Mouse (Mus musculus) 3T3-L1 (cell line): ENCODE data around the gene Syngap1.
"Not testable (repeated sequence)": the region's sequence is repeated elsewhere in the genome, so short reads cannot be mapped to it uniquely, and the experiment has no call there.

Source experiments
- DNase-seq: peaks from one replicate; pipeline ENCODE4 v3.0.0-alpha.2; 2015; ENCODE audit warnings: low read depth, low spot score

Gene Syngap1

DNA sequence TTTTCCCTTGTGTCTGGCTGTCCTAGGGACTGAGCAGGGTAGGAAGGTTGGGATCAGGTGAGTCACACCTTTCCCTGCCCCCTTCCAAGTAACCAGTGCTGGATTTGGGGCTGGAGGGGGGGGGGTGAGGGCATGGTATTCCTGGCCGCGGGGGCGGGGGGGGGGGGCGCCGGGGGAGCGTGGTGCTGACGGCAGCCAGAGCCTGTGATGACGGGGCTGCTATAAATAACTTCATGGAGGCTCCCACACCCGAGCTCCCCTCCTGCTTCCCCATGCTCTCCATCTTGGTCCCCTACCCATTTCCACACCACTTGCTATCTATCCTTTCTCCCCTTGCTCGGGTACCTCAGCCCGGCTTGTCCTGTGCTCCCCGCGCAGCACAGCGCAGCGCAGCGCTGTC is 12.7 kb downstream of the Syngap1 start:
- DNase-seq, result no peak

DNA sequence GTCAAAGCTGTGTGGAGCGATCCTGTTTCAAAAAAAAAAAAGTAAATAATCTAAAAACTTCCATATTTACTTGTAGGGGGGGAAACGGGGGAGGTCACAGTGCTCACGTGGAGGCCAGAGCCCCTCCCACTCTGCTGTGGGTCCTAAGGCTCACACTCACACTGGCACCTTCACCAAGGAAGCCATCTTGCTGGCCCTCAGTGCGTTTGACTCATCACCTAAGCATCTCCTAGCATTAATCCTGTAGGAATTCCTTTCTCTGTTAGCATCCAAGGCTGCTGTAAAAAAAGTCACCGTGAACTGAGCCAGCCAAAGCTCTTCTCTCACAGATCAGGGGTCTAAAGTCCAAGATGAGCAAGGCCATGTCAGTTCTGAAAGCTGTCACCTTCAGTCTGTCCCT is 15.3 kb downstream of the Syngap1 start:
- DNase-seq, result peak; percentile 85

DNA sequence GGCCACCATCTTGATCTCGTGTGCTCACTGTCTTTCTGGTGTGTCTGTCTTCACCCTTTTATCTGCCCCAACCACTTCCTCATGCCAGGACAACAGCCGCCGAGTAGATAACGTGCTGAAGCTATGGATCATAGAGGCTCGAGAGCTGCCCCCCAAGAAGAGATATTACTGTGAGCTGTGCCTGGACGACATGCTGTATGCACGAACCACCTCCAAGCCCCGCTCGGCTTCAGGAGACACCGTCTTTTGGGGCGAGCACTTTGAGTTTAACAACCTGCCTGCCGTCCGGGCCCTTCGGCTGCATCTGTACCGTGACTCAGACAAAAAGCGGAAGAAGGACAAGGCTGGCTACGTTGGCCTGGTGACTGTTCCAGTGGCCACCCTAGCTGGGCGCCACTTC is 15.8 kb downstream of the Syngap1 start:
- no peak for DNase-seq

DNA sequence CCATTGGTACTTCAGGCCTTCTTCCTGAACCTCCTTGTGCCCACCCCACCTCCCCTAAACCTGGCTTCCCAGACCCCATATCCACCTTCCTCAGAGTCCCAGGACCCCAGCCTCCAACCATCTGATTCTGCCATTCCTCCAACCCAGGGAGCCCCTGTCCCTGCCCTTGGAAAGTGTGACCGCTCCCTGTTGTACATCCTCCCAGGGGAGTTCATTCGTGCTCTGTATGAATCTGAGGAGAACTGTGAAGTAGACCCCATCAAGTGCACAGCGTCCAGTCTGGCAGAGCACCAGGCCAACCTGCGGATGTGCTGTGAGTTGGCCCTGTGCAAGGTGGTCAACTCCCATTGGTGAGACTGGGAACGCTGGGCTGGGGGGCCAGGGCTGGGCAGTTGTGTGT is 16.8 kb downstream of the Syngap1 start:
- no peak for DNase-seq

DNA sequence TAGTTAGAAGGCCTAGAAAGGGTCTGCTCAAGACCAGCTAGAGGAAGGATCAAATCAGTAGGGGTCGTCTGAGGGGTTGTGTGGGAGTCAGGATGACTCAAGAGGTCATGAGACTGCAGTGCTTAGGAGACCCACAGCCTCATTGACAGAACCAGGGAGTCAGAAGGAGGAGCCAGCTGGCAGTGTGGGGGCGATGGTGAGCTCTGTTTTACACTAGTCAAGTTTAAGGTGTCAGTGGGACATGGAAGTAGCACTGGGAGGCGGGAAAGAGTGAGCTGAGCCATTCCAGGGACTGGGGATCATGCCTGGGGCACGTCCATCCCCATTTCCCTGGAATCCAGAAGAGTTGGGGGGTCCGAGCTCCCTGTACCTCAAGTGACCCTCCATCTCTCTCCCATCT is 17.8 kb downstream of the Syngap1 start:
- no peak for DNase-seq

DNA sequence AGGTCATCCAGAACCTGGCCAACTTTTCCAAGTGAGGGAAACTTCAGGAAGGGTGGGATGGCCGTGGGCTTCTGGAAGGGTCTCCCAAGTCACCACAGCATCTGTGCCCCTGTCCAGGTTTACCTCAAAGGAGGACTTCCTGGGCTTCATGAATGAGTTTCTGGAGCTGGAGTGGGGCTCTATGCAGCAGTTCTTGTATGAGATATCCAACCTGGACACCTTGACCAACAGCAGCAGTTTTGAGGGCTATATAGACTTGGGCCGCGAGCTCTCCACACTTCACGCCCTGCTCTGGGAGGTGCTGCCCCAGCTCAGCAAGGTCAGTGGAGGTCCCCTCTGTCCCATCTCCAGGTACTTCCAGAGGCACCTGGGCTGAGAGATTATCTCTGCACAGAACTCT is 18.8 kb downstream of the Syngap1 start:
- no peak for DNase-seq

DNA sequence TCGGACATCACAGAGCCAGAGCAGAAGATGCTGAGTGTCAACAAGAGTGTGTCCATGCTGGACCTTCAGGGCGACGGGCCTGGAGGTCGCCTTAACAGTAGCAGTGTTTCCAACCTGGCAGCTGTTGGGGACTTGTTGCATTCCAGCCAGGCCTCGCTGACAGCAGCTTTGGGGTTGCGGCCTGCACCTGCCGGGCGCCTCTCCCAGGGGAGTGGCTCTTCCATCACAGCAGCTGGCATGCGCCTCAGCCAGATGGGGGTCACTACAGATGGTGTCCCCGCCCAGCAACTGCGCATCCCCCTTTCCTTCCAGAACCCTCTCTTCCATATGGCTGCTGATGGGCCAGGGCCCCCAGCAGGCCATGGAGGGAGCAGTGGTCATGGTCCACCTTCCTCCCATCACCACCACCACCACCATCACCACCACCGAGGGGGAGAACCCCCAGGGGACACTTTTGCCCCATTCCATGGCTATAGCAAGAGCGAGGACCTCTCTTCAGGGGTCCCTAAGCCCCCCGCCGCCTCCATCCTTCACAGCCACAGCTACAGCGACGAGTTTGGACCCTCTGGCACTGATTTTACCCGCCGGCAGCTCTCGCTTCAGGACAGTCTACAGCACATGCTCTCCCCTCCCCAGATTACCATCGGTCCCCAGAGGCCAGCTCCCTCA is 20.7 kb downstream of the Syngap1 start:
- no peak for DNase-seq

DNA sequence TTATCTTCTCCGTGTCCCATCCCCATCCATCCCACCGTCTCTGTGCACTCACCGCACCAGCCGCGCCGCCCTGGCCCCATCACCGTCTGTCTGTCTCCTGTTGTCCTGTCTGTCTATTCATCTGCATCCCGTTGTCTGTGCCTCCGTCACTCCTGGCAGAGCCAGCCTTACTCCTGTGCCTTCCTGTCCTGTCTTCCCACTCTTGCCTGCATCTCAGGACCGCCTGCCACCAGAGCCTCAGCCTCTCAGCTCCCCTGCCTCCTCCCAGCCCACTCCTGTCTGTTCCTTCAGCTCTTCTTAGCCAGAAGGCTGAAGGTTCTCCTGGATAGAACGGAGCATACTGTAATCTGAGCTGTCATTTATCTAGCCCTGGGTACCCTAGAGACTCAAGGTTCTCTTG is 25.9 kb downstream of the Syngap1 start:
- no peak for DNase-seq

DNA sequence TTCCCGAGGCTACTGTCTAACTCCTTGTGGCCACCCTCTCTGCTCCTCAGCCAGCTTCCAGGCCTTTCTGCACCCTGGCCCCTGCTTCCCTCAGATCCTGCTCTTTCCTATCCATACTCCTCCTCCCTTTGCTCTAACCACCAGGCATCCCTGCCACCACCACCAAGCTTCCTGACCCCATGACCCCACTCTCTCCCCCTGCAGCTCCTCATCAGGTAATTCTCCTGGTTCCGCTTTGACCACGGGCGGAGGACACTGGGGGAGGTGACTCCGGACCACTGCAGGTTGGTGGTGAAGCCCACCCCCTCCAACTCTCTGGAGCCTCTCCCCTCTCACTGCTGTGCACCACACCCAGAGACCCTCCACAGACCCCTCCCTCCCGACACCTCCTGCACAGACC is 26.4 kb downstream of the Syngap1 start:
- no peak for DNase-seq

DNA sequence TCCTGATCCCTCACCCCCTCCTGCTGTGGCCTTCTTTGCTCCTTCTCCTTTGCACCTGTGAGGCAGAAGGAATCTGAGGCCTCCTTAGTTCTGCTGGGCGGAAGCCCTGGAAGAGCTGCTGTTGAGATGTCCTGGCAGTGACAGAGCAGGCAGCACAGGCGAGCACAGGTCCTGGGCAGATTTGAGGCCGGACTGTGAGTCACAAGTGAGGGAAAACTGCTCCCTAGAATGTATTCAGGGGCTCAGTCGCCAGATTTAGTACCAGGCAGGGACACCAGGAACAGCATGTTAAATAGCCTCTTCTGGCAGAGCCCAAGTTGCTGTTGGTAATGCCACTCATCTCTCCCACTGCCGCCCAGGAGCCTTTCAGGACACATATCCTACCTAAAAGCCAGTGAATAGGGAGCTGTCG is 27.2 kb downstream of the Syngap1 start:
- no peak for DNase-seq

DNA sequence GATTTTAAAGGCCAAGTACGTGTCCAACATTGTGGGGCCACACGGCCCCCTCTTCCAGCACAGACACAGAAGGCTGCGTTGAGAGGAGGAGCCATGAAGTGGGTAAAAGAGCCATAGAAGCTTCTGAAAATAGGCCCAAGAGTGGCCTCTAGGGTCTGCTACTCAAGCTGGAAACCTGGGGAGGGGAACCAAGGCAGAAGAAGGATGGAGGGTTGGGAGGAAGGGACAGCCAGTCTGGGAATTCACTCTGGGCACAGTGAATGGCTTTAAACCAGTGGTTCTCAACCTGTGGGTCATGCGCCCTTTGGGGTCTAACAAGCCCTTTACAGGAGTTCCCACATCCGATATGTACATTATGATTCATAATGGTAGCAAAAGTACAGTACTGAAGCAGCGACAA is 28.2 kb downstream of the Syngap1 start:
- no peak for DNase-seq

DNA sequence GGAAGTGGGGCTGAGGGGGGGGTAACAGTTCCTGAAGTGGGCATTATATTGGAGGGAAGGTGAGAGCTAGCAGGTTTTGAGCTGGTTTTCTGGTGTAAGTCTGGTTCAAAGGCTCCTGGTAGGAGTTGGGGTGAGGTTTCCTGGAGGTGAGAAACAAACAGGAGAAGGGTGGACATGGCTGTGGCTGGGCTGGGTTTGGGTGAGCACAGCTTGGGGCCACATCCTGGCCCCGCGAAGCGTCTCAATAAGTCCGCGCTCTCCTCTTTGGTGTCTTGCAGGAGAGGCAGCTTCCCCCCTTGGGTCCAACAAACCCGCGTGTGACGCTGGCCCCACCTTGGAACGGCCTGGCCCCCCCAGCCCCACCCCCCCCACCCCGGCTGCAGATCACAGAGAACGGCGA is 29.2 kb downstream of the Syngap1 start:
- no peak for DNase-seq

DNA sequence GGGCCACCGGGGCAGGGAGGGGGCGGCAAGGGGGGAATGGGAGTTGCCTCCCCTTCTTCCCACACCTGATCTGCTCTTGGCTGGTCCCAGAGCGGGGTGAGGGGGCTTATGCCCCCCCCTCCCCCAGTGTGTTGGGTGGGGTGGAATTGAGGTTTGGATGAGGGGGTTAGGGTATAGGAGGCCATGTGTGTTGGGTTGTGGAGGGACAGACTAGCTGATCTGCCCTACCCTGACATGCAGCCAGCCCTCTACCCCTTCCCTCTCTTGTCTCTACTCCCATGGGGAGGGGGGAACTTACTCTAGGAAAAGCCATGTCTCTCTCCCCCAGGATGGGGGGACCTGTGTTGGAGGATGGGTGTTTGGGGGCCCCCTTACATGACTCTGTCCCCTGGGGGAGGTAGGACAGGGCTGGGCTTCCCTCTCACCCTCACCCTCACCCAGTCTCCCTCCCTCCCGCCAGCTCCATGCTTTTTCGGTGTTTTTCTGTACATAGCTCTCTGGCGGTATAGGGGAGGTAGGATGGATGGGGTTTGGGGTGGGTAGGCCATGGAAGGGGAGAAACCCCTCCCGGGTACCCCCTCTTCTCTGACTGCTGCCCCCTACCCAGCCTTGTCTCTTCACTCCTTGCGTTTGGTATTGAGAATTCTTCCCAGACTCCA is 30.3 kb downstream of the Syngap1 start:
- no peak for DNase-seq

DNA sequence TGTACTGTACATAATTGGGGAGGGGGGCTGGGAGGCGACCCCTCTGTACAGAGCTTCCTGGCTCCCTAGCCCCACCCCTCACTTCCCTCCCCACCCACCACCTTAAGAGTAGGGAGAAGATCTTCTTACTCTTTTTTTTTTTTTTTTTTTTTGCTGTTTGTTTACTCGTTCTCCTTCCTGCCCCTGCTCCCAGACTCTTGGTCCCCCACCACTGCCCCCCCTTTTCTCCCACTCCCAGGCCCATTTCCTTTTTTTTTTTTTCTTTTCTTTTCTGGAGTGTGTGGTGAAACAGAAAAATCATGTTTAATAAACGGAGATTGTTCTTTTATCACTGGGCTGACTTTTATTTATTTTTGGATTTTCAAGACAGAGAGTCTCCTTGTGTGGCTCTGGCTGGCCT is 31.1 kb downstream of the Syngap1 start:
- no peak for DNase-seq

DNA sequence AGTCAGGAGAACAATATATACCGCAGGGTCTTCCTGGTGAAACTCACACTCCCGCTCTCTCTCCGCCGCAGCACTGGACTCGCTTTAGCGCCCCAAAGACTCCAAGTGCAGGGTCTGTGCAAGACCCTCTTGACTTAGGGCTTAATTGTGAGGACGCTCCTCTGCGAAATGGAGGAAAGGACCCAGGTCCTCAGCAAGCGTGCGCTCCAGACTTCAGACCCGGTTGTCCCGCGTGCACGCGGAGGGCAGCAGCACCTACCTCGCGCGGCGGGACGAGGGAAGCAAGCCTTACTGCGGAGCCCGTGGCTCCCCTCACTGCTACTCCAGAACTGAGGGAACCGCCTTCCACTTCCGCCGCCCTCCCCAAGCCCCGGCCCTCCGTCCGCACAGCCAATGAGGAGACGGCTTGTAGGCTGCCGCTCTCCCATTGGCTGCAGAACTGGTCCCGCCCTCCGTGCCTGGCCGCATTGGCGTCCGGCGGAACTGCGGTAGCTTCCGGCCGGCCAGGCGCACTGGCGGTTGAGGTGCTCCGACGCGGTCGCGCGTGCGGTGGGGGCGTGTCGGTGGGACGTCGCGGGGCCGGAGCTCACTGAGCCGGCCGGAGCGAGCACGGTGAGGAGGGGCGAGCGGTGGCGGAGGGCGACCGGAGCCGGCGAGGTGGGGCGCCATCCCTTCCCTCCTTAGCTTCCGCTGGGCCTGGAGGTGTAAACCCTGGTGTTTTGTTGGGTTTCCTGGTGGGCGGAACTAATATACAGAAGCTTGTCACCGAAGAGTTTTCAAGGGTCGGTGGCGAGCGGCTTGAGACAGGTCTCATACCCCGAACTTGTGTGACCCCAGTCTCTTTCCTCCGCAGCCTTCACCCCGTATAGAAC is 31.9 kb downstream of the Syngap1 start, which contains the start of gene Zbtb9:
Zbtb9 (plus strand) TSS at position 465 of the 872 bp plus-strand sequence.
- DNase-seq, result peak; percentile 96

DNA sequence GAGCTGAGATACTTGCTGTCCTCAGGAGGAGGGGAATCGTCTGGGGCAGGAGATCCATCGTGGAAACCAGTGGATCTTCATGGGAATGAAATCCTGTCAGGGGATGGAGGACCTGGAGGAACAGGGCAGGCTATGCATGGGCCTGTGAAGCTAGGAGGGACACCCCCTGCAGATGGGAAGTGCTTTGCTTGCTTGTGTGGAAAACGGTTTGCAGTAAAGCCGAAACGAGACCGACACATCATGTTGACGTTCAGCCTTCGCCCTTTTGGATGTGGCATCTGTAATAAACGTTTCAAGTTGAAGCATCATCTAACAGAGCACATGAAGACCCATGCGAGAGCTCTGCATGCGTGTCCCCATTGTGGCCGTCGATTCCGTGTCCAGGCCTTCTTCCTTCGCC is 33.5 kb downstream of the Syngap1 start:
- DNase-seq, result no peak

DNA sequence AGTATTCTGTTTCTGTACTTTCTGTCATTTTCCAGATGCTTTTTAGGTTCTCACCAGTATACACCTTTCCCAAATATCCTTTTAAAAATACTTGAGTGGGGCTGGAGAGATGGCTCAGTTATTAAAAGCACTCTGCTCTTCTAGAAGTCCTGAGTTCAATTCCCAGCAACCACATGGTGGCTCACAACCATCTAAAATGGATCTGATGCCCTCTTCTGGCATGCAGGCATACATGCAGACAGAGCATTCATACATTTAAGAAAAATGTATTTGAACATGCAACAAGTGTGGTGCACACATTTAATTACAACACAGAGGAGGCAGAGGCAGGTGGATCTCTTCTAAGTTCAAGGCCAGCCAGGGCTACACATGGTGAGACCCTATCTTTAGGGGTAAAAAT is 34.4 kb downstream of the Syngap1 start:
- peak; percentile 50 for DNase-seq

DNA sequence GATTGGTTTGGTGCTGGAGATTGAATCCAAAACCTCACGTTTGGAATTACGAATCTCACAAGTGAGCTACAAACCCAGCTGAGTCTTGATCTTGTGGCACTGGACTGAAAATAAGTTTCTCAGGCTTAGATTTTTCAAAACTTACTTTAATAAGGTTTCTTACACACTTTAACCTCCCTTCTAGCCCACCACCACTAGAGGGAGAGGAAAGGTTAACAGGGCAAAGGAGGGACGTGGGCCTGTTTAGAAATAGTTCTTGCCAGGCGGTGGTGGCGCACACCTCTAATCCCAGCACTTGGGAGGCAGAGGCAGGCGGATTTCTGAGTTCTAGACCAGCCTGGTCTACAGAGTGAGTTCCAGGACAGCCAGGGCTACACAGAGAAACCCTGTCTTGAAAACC is 36.3 kb downstream of the Syngap1 start:
- not testable (repeated sequence) for DNase-seq

DNA sequence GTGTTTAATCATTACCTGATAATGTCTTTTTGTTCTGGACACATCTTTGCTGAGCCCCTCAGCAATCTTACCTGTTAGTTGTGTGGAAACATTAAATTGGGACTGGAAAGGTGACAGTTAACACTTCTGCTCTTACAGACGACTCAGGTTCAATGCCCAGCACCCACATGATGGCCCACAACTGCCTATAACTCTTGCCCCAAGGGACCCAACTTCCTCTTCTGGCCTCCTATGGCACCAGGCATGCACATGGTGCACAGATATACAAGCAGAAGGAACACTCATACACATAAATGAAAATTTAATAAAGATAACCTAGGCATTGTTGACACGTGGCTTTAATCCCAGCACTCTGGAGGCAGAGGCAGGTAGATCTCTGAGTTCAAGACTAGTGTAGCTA is 38.4 kb downstream of the Syngap1 start:
- no peak for DNase-seq

DNA sequence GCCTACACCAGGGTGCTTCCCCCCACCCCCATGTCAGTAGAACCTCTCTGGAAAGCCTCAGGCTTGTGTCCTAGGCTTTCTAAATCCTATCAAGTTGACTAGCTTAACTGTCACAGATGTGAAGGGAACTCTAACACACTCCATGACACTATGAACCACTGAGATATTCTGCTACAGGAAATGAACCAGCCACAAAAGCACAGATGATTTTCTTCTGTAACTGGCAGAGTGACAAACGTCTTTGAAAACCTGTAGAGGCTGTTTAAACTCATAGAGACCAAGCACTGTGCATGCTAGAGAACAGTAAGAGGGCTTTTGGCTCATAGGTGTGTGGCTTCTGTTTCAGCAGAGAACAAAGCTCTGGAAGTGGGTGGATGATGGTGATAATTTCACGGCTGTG is 40.0 kb downstream of the Syngap1 start:
- no peak for DNase-seq

DNA sequence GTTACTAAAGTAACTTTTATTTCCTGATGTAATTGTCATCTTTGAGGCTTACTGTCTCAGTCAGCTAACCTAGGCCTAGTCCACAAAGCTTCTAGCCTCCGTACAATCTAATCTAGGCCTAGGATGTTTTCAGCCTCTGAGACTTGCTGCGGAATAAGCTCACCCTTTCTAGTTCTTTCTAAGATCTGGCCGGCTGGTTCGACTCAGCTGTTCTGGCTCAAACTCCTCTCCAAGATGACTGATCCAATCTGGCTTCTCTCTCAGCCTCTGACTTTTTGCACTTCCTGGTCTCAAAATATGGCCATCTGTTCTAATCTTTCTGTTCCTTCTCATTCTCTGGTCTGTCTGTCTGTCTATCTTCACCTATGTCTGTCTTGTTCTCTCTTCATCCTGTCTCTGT is 42.3 kb downstream of the Syngap1 start:
- no peak for DNase-seq

DNA sequence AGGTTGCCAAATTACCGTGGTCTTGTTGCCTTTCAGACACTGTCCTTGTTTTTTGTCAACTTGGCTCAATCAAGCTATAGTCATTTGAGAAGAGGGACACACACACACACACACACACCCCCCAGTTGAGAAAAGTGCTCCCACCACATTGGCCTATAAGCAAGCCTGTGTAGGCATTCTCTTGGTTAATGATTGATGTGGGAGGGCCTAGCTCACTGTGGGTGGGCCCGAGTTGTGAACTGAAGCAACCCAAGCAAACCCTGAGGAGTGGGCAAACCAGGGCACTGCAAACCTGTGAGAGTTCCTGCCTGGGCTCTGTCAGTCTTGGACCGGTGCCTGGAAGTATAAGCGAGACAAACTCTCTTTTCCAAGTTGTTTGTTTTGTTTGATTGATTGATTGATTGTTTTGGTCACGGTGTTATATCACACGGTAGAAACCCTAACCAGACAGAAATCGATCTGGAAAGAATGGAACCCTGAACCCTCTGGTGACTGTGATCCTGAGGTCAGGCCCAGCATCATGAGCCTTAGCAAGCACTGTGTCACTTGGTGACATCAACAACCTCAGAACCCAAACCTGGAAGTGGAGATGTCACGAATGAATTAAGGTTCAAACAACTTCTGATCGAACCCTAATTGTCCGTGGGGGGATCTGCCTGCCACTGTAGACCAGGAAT is 44.6 kb downstream of the Syngap1 start:
- no peak for DNase-seq
